Mouse (Mus musculus) testis, adult 2 months (tissue): ENCODE data around the gene Lgalsl. TPM values are rescaled to one million over a fixed set of nuclear protein-coding genes. Genes with fewer than 3 reads are reported as not detected.

ENCODE experiments used
- H3K27ac ChIP-seq: fragments of 200-500 bp; 2 replicates; pipeline ENCODE4 v1.5.1; 2012; ENCODE audit warnings: low read depth, low read length; ENCODE audit not compliant: control insufficient read depth, insufficient read depth
- H3K27me3 ChIP-seq: fragments of 200-500 bp; 2 replicates; pipeline ENCODE4 v1.6.1; 2012; ENCODE audit warnings: mild to moderate bottlenecking, low read length, moderate library complexity; ENCODE audit not compliant: control insufficient read depth, insufficient read depth
- H3K36me3 ChIP-seq: fragments of 200-500 bp; 2 replicates; pipeline ENCODE4 v1.6.1; 2012; ENCODE audit warnings: mild to moderate bottlenecking, low read length; ENCODE audit not compliant: control insufficient read depth, insufficient read depth
- H3K4me1 ChIP-seq: fragments of 200-500 bp; 2 replicates; pipeline ENCODE4 v1.6.1; 2012; ENCODE audit warnings: low read length; ENCODE audit not compliant: control insufficient read depth, insufficient read depth
- H3K4me3 ChIP-seq: fragments of 200-500 bp; 2 replicates; pipeline ENCODE4 v1.5.1; 2012; ENCODE audit warnings: low read depth, mild to moderate bottlenecking, low read length, moderate library complexity, mixed read lengths; ENCODE audit not compliant: control insufficient read depth
- CTCF ChIP-seq: fragments of 200-500 bp; IDR thresholded peaks from 2 replicates; pipeline ENCODE4 v1.5.1; 2012; ENCODE audit warnings: low read depth, mild to moderate bottlenecking, inconsistent platforms, low read length, moderate library complexity; ENCODE audit not compliant: control insufficient read depth, insufficient read depth, insufficient replicate concordance
- POLR2A ChIP-seq: fragments of 200-500 bp; IDR thresholded peaks from 2 replicates; pipeline ENCODE4 v1.6.1; 2012; ENCODE audit warnings: low read depth, mild to moderate bottlenecking, inconsistent platforms, low read length, moderate library complexity; ENCODE audit not compliant: control insufficient read depth
- polyA plus RNA-seq: library from polyadenylated mRNA; depleted of rRNA; stranded (reverse); fragments of >200 nt; gene quantifications from 2 replicates; pipeline ENCODE4 v1.2.3, GENCODE M21; 2012

Gene Lgalsl
- polyA plus RNA-seq, 1 experiment: 0.95 TPM

- H3K27ac ChIP-seq: no peak overlapping the region
- no peaks in the 10 kb centered on the region; the same call in 1 of the 2 replicates for H3K4me1 ChIP-seq
Measured at GRCm38 (mm10) chr11:20854032-20854741, 23.3 kb upstream of the Lgalsl start.

GRCm38 (mm10) chr11:20850196-20850595, 19.3 kb upstream of the Lgalsl start:
- no peaks in the 10 kb centered on the region for H3K4me1 ChIP-seq
- no peak overlapping the region for H3K4me3 ChIP-seq
- H3K27me3 ChIP-seq: no peaks in the 10 kb centered on the region
- TF ChIP-seq CTCF (no peak), POLR2A (no peak)
- H3K36me3 ChIP-seq: no peaks in the 10 kb centered on the region
- no peak overlapping the region for H3K27ac ChIP-seq

More at GRCm38 (mm10) chr11:20854032-20854741, 23.3 kb upstream of the Lgalsl start:
- Histone ChIP-seq H3K36me3 (no peaks in the 10 kb centered on the region), H3K27me3 (no peaks in the 10 kb centered on the region), H3K4me3 (no peak overlapping the region)
- TF ChIP-seq POLR2A: no peak

- no peaks in the 10 kb centered on the region for H3K4me1 ChIP-seq
- no peak overlapping the region for H3K4me3 ChIP-seq
- no peaks in the 10 kb centered on the region for H3K36me3 ChIP-seq
- no peaks in the 10 kb centered on the region for H3K27me3 ChIP-seq
- no peak for TF ChIP-seq POLR2A
- TF ChIP-seq CTCF: no peak
- no peak overlapping the region for H3K27ac ChIP-seq
Measured at GRCm38 (mm10) chr11:20849403-20849802, 18.5 kb upstream of the Lgalsl start.

- Histone ChIP-seq H3K27me3 (no peaks in the 10 kb centered on the region), H3K4me3 (no peak overlapping the region), H3K27ac (no peak overlapping the region), H3K36me3 (no peaks in the 10 kb centered on the region), H3K4me1 (no peaks in the 10 kb centered on the region)
- TF ChIP-seq CTCF (no peak), POLR2A (no peak)
Measured at GRCm38 (mm10) chr11:20837366-20837765, 6.5 kb upstream of the Lgalsl start.

GRCm38 (mm10) chr11:20831600-20832137, 813 bp upstream of the Lgalsl start:
- Histone ChIP-seq H3K36me3 (no peaks in the 10 kb centered on the region), H3K4me3 (peak overlapping the region; percentile 80), H3K4me1 (peaks cover 5% of the 10 kb centered on the region), H3K27ac (no peak overlapping the region), H3K27me3 (no peaks in the 10 kb centered on the region)
- no peak for TF ChIP-seq CTCF
- no peak for TF ChIP-seq POLR2A

- TF ChIP-seq CTCF (no peak), POLR2A (no peak)
- Histone ChIP-seq H3K27me3 (no peaks in the 10 kb centered on the region), H3K27ac (peak overlapping the region; percentile 7), H3K4me3 (peak overlapping the region; percentile 80), H3K36me3 (no peaks in the 10 kb centered on the region), H3K4me1 (peaks cover 5% of the 10 kb centered on the region)
Measured at GRCm38 (mm10) chr11:20829993-20830685, 717 bp downstream of the Lgalsl start.

GRCm38 (mm10) chr11:20829056-20829686, 1.7 kb downstream of the Lgalsl start:
- no peak overlapping the region for H3K4me3 ChIP-seq

More at GRCm38 (mm10) chr11:20829056-20829686, 1.7 kb downstream of the Lgalsl start:
- H3K27me3 ChIP-seq: no peaks in the 10 kb centered on the region
- peaks cover 5% of the 10 kb centered on the region for H3K4me1 ChIP-seq
- no peak overlapping the region for H3K27ac ChIP-seq
- H3K36me3 ChIP-seq: no peaks in the 10 kb centered on the region
- no peak for TF ChIP-seq POLR2A
- TF ChIP-seq CTCF: no peak
